Mouse (Mus musculus): ENCODE results near the gene Zfp865.

- TF ChIP-seq CTCF (IDR thresholded peaks at IDR 0.05; ENCODE audit: low read depth, low read length) = no peak
- no peak for TF ChIP-seq GATA1 (IDR thresholded peaks at IDR 0.05; ENCODE audit: borderline replicate concordance, low read length)
- TF ChIP-seq GATA2 (IDR thresholded peaks at IDR 0.05; ENCODE audit: borderline replicate concordance, low read depth, low read length) = no peak
- TF ChIP-seq TAL1 (conservative IDR thresholded peaks at IDR 0.05; ENCODE audit: low read depth, low read length) = no peak
- TF ChIP-seq POLR2AphosphoS5 (IDR thresholded peaks at IDR 0.05; ENCODE audit: insufficient replicate concordance, low read depth, low read length) = no peak
Measured at GRCm38 (mm10) chr7:5052438-5052837, 32.3 kb downstream of the Zfp865 start.
